Mouse (Mus musculus) myocyte (in vitro differentiated cells): ENCODE results near the gene Acsbg1.

ENCODE experiments used
- E2F4 ChIP-seq: IDR thresholded peaks from one replicate; pipeline ENCODE4 v1.6.1; 2011; ENCODE audit warnings: mild to moderate bottlenecking, control low read depth, moderate library complexity; ENCODE audit not compliant: insufficient read depth
- MAX ChIP-seq: IDR thresholded peaks from one replicate; pipeline ENCODE4 v1.6.1; 2011; ENCODE audit warnings: low read depth, mild to moderate bottlenecking, control low read depth
- MYOG ChIP-seq, 3 experiments: IDR thresholded peaks; one replicate each; pipeline ENCODE4 v1.6.1; 2011; ENCODE audit warnings: control low read depth in 2 of 3, low read depth in 2 of 3, mild to moderate bottlenecking in 2 of 3; ENCODE audit not compliant: insufficient read length in 2 of 3, control insufficient read depth in 1 of 3, insufficient read depth in 1 of 3
- POLR2A ChIP-seq: IDR thresholded peaks from one replicate; pipeline ENCODE4 v1.6.1; 2011; ENCODE audit warnings: low read depth, mild to moderate bottlenecking, control low read depth, moderate library complexity; ENCODE audit not compliant: insufficient read length
- POLR2AphosphoS2 ChIP-seq: IDR thresholded peaks from one replicate; pipeline ENCODE4 v1.6.1; 2011; ENCODE audit warnings: low read depth, control low read depth; ENCODE audit not compliant: insufficient read length
- SRF ChIP-seq: IDR thresholded peaks from one replicate; pipeline ENCODE4 v1.6.1; 2011; ENCODE audit warnings: low read depth; ENCODE audit not compliant: control insufficient read depth, insufficient read length
- TCF12 ChIP-seq: IDR thresholded peaks from one replicate; pipeline ENCODE4 v1.6.1; 2011; ENCODE audit warnings: mild to moderate bottlenecking, control low read depth; ENCODE audit not compliant: poor library complexity, insufficient read depth, severe bottlenecking
- USF1 ChIP-seq: IDR thresholded peaks from one replicate; pipeline ENCODE4 v1.6.1; 2011; ENCODE audit warnings: low read depth, mild to moderate bottlenecking, control low read depth, moderate library complexity

- TF ChIP-seq POLR2AphosphoS2 (no peak), MAX (no peak), TCF12 (no peak), SRF (no peak), POLR2A (no peak), USF1 (no peak), MYOG (IDR thresholded peaks at IDR 0.05; ENCODE audit: control insufficient read depth in 1 of 3, insufficient read depth in 1 of 3, insufficient read length in 2 of 3, low read depth in 2 of 3) (no peak), E2F4 (no peak)
Measured at GRCm38 (mm10) chr9:54652778-54653177, 8.9 kb downstream of the Acsbg1 start.
